Mouse (Mus musculus) stomach, postnatal 0 days (tissue): Measurements from ENCODE around the gene Sycp2l.

ENCODE experiments used
- CTCF ChIP-seq: IDR thresholded peaks from 2 replicates; pipeline ENCODE4 v1.5.1; 2016; ENCODE audit warnings: antibody characterized with exemption, low read depth, mild to moderate bottlenecking, moderate library complexity
- EP300 ChIP-seq: optimal IDR thresholded peaks from 2 replicates; pipeline ENCODE3; 2016; ENCODE audit warnings: antibody characterized with exemption

- TF ChIP-seq CTCF (no peak), EP300 (no peak)
Measured at GRCm38 (mm10) chr13:41098325-41098724, 15.8 kb upstream of the Sycp2l start.
